Mouse (Mus musculus) brain, adult 10 weeks (tissue): ENCODE measurements around the gene Dnpep. TPM values are rescaled to one million over a fixed set of nuclear protein-coding genes. Genes with fewer than 3 reads are reported as not detected.

Source experiments
- polyA plus RNA-seq: library from polyadenylated mRNA; stranded (reverse); fragments of 350-450 nt; fragmentation: Illumina TruSeq; extraction: RNeasy Lipid Tissue Mini Kit (QIAGEN cat#74804); gene quantifications from one replicate; pipeline ENCODE4 v1.2.3, GENCODE M21; 2015; ENCODE audit warnings: low read depth, low replicate concordance

Dnpep gene
- polyA plus RNA-seq: 71.3 TPM

GRCm38 (mm10) chr1:75317241-75318201 lies at the start of gene Dnpep:
Dnpep (minus strand) TSS chr1:75317990.

GRCm38 (mm10) chr1:75360112-75361031 lies 42.6 kb upstream of the Dnpep start, which contains the start of gene Des:
Des (plus strand) TSS chr1:75360329.

GRCm38 (mm10) chr1:75278228-75278627 lies 39.6 kb downstream of the Dnpep start, which contains the start of gene Resp18:
Resp18 (minus strand) TSS chr1:75278415.

GRCm38 (mm10) chr1:75264091-75264880 lies 53.5 kb downstream of the Dnpep start, which contains the start of gene Ptprn:
Ptprn (minus strand) TSS chr1:75264502.

Other genes starting within 250 kb of the Dnpep start
- 2.9 TPM for gene Nhej1, start 192.8 kb downstream of the Dnpep start, polyA plus RNA-seq
- 1.2 TPM for gene Slc23a3, start 184.1 kb downstream of the Dnpep start, polyA plus RNA-seq
- 32.5 TPM for gene Cnppd1, start 175.3 kb downstream of the Dnpep start, polyA plus RNA-seq
- 177 TPM for gene Retreg2, start 175.2 kb downstream of the Dnpep start, polyA plus RNA-seq
- 38.9 TPM for gene Zfand2b, start 149.3 kb downstream of the Dnpep start, polyA plus RNA-seq
- gene Abcb6, start 137.6 kb downstream of the Dnpep start, polyA plus RNA-seq: 16.0 TPM
- gene Ankzf1, start 125.8 kb downstream of the Dnpep start, polyA plus RNA-seq: 23.9 TPM
- gene Atg9a, start 125.8 kb downstream of the Dnpep start, polyA plus RNA-seq: 87.2 TPM
- gene Glb1l, start 107.2 kb downstream of the Dnpep start, polyA plus RNA-seq: 9.7 TPM
- 131 TPM for gene Stk16, start 107.2 kb downstream of the Dnpep start, polyA plus RNA-seq
- gene Tuba4a, start 98.1 kb downstream of the Dnpep start, polyA plus RNA-seq: 815 TPM
- gene A630095N17Rik, start 85.9 kb downstream of the Dnpep start, polyA plus RNA-seq: not detected
- gene Dnajb2, start 81.6 kb downstream of the Dnpep start, polyA plus RNA-seq: 126 TPM
- gene Ptprn, start 53.5 kb downstream of the Dnpep start, polyA plus RNA-seq: 334 TPM
- gene Resp18, start 39.6 kb downstream of the Dnpep start, polyA plus RNA-seq: 298 TPM
- 2.4 TPM for gene Des, start 42.3 kb upstream of the Dnpep start, polyA plus RNA-seq
- gene Speg, start 57.3 kb upstream of the Dnpep start, polyA plus RNA-seq: 92.7 TPM
- gene Gmppa, start 117.9 kb upstream of the Dnpep start, polyA plus RNA-seq: 61.1 TPM
- gene Asic4, start 132.4 kb upstream of the Dnpep start, polyA plus RNA-seq: 22.7 TPM
- gene Chpf, start 161.3 kb upstream of the Dnpep start, polyA plus RNA-seq: 55.1 TPM
- 55.6 TPM for gene Tmem198, start 161.5 kb upstream of the Dnpep start, polyA plus RNA-seq
- gene Obsl1, start 188.5 kb upstream of the Dnpep start, polyA plus RNA-seq: 14.5 TPM
- gene Inha, start 189.1 kb upstream of the Dnpep start, polyA plus RNA-seq: 24.9 TPM
- gene Stk11ip, start 203.5 kb upstream of the Dnpep start, polyA plus RNA-seq: 21.0 TPM
- 76.2 TPM for gene Slc4a3, start 228.3 kb upstream of the Dnpep start, polyA plus RNA-seq